Mouse (Mus musculus) thymus, adult 2 months (tissue): ENCODE results near the gene Atg9b. TPM values are rescaled to one million over a fixed set of nuclear protein-coding genes. Genes with fewer than 3 reads are reported as not detected.

ENCODE experiments used
- DNase-seq: peaks from one replicate; pipeline ENCODE4 v3.0.0; 2021
- H3K27ac ChIP-seq: fragments of 200-500 bp; 2 replicates; pipeline ENCODE4 v1.5.1; 2012; ENCODE audit warnings: low read length, control low read depth; ENCODE audit not compliant: control insufficient read depth, insufficient read depth
- H3K27me3 ChIP-seq: fragments of 200-500 bp; 2 replicates; pipeline ENCODE4 v1.6.1; 2012; ENCODE audit warnings: mild to moderate bottlenecking, low read length, moderate library complexity, mixed read lengths; ENCODE audit not compliant: control insufficient read depth, insufficient read depth
- H3K36me3 ChIP-seq: fragments of 200-500 bp; 2 replicates; pipeline ENCODE4 v1.6.1; 2012; ENCODE audit warnings: mild to moderate bottlenecking, low read length, moderate library complexity; ENCODE audit not compliant: control insufficient read depth, insufficient read depth
- H3K4me1 ChIP-seq: fragments of 200-500 bp; replicated peaks from 2 replicates; pipeline ENCODE4 v1.6.1; 2012; ENCODE audit warnings: low read length; ENCODE audit not compliant: control insufficient read depth, insufficient read depth
- H3K4me3 ChIP-seq: fragments of 200-500 bp; 2 replicates; pipeline ENCODE4 v1.5.1; 2012; ENCODE audit warnings: mild to moderate bottlenecking, low read length, control low read depth, moderate library complexity; ENCODE audit not compliant: control insufficient read depth, insufficient read depth
- CTCF ChIP-seq: fragments of 200-500 bp; IDR thresholded peaks from 2 replicates; pipeline ENCODE4 v1.5.1; 2012; ENCODE audit warnings: mild to moderate bottlenecking, control low read depth, low read length, moderate library complexity, borderline replicate concordance; ENCODE audit not compliant: control insufficient read depth, poor library complexity, insufficient read depth; ENCODE audit errors: extremely low read depth
- POLR2A ChIP-seq: fragments of 200-500 bp; IDR thresholded peaks from 2 replicates; pipeline ENCODE4 v1.6.1; 2012; ENCODE audit warnings: mild to moderate bottlenecking, low read length, control low read depth, moderate library complexity; ENCODE audit not compliant: control insufficient read depth, poor library complexity, insufficient read depth; ENCODE audit errors: extremely low read depth
- WGBS: fragments of 180-500 bp; shearing (Covaris S2); methylation state at CpG from one replicate; pipeline ENCODE4 v1.1.7; 2018; 5-methylcytosine and 5-hydroxymethylcytosine counted together
- polyA plus RNA-seq: library from polyadenylated mRNA; depleted of rRNA; stranded (reverse); fragments of >200 nt; gene quantifications from 2 replicates; pipeline ENCODE4 v1.2.3, GENCODE M21; 2012; rRNA removed

Atg9b gene
- polyA plus RNA-seq, result 6.8 and 8.1 TPM in 2 replicates

DNA sequence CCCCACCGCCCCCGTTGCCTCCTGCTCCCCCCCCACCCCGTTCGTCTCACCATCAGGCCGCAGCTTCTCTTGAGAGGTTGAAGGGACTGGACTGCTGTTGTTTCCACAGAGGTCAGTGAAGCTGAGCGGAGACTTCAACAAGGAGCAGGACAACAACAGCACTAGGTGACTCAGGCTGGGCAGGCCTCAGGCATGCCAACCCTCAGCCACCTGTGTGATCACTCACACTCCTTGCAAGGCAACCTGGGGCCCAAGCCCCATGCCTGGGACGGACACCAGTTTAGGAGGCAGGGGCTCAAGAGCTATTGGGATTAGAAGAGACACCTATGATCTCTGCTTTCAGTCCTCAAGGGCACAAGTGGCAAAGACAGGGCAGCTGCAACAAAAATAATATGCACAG is at the start of gene Atg9b:
Gene Atg9b, minus strand, starts transcription at position 280 of the 400 bp plus-strand sequence.
- H3K27me3 ChIP-seq, result no peaks in the 10 kb centered on the region
- no peak within 1 kb of the TSS for H3K4me3 ChIP-seq
- H3K36me3 ChIP-seq, result no peaks in the 10 kb centered on the region
- peaks cover 28% of the 10 kb centered on the region for H3K4me1 ChIP-seq
- 97% methylated on average over 7 of the region's 7 CpGs for WGBS
- H3K27ac ChIP-seq, result no peak within 1 kb of the TSS
- TF ChIP-seq CTCF, result no peak
- TF ChIP-seq POLR2A, result no peak
- no peak for DNase-seq

DNA sequence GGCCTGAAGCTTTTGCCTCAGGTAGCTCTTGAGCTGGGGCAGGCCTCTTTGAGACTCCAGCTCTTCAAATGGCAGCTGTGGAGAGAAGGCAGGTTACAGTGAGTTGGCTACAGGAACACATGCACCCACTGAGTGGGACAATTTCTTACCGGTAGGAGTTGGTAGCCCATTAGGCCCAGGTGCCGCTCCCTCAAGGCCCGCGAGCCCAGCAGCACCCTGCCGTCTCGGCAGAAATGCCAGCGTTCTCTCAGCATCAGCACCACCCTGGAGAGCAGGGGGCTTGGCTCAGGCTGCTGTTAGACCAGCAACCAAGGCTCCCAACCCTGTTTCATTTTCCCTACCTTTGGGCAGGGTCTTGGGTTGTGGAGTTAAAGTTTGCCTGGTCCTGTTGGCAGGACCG is 49.2 kb upstream of the Atg9b start:
- TF ChIP-seq CTCF, result no peak
- TF ChIP-seq POLR2A, result no peak
- Histone ChIP-seq H3K36me3 (peaks cover 24% of the 10 kb centered on the region), H3K27ac (no peak overlapping the region), H3K4me1 (peaks cover 36% of the 10 kb centered on the region), H3K27me3 (no peaks in the 10 kb centered on the region), H3K4me3 (no peak overlapping the region)
- WGBS, result 91% methylated on average over 8 of the region's 8 CpGs
- DNase-seq, result no peak

DNA sequence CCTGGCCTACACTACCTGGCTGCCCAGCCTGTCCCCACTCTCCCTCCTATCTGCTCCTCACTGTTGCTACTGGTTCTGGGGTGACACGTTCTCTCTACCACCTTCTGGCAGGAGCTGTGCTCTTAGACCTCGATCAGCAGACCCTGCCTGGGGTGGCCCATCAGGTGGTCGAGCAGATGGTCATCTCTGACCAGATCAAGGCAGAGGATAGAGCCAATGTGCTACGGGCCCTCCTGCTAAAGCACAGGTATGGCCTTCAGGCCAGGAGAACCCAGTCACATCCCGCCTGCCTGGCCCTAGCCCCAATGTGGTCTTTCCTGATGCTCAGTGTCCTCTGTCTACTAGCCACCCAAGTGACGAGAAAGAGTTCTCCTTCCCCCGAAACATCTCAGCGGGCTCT is 42.0 kb upstream of the Atg9b start:
- no peak for DNase-seq
- 98% methylated on average over 8 of the region's 8 CpGs for WGBS
- H3K36me3 ChIP-seq, result peaks cover 72% of the 10 kb centered on the region
- no peak for TF ChIP-seq CTCF
- no peak for TF ChIP-seq POLR2A
- no peaks in the 10 kb centered on the region for H3K4me1 ChIP-seq
- no peaks in the 10 kb centered on the region for H3K27me3 ChIP-seq
- no peak overlapping the region for H3K27ac ChIP-seq
- H3K4me3 ChIP-seq, result no peak overlapping the region

DNA sequence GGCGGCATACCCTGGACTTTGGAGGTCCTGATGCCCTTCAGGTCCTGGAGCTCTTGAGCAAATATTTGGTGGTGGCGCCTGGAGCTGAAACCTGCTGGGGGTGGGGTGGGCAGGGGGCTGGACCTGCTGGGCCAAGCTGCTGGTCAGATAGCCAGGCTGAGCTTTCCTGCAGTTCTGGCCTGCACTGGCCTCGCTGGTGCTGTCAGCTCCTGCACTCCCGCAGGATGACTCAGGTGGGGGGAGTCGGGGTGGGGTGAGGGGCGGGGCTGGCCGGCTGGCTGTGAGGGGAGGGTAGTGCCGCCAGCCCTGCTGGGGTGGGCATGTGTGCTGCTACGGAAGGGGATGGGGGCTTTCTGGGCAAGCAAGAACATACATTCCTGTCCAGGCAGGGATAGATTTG is 36.7 kb upstream of the Atg9b start:
- no peak overlapping the region for H3K27ac ChIP-seq
- peaks cover 35% of the 10 kb centered on the region for H3K36me3 ChIP-seq
- TF ChIP-seq POLR2A (no peak), CTCF (no peak)
- H3K4me1 ChIP-seq, result peaks cover 22% of the 10 kb centered on the region
- no peak overlapping the region for H3K4me3 ChIP-seq
- H3K27me3 ChIP-seq, result no peaks in the 10 kb centered on the region
- 84% methylated on average over 9 of the region's 9 CpGs for WGBS
- DNase-seq, result no peak

DNA sequence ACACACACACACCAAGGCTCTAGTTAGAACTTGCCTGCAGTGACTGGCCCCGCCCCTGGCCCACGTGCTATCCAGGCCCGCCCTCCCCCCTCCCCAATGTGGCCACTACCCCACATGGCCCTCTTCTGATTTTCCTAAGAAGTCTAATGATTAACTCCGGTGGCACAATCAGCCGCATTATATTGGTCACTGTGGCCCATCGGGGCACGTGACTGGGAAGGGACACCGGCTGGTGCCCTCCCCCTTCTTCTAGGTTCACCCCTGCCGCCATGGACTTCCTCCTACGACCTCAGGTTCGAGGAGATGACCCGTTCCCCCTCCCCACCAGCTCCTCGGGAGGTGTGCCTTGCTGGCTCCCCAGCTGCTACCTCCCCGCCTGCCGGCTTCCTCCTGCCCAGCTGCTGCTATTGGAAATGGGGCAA is 36.0 kb upstream of the Atg9b start:
- Histone ChIP-seq H3K4me1 (peaks cover 24% of the 10 kb centered on the region), H3K36me3 (peaks cover 29% of the 10 kb centered on the region), H3K27me3 (no peaks in the 10 kb centered on the region), H3K27ac (no peak overlapping the region), H3K4me3 (no peak overlapping the region)
- no peak for TF ChIP-seq POLR2A
- no peak for TF ChIP-seq CTCF
- DNase-seq, result no peak
- 77% methylated on average over 15 of the region's 15 CpGs for WGBS

DNA sequence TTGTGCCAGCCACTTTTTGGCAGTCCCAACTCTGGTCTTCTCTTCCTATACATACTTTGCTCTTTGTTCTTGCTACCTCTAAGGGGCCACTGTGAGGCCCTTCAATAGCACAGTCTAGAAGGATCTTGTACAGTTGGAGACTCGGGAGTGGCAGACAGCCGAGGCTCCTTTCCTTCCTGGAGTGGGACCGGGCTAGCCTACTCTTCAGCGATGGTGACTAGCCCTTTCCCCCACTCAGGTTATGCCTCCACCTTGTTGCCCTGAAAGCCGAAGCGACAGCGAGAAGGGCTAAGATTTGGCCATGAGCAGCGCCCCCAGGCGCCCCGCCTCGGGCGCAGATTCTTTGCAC is 35.3 kb upstream of the Atg9b start:
- no peak overlapping the region for H3K27ac ChIP-seq
- no peak overlapping the region for H3K4me3 ChIP-seq
- TF ChIP-seq POLR2A (no peak), CTCF (no peak)
- no peaks in the 10 kb centered on the region for H3K27me3 ChIP-seq
- peaks cover 22% of the 10 kb centered on the region for H3K36me3 ChIP-seq
- DNase-seq, result no peak
- H3K4me1 ChIP-seq, result peaks cover 28% of the 10 kb centered on the region
- WGBS, result 91% methylated on average over 12 of the region's 12 CpGs

DNA sequence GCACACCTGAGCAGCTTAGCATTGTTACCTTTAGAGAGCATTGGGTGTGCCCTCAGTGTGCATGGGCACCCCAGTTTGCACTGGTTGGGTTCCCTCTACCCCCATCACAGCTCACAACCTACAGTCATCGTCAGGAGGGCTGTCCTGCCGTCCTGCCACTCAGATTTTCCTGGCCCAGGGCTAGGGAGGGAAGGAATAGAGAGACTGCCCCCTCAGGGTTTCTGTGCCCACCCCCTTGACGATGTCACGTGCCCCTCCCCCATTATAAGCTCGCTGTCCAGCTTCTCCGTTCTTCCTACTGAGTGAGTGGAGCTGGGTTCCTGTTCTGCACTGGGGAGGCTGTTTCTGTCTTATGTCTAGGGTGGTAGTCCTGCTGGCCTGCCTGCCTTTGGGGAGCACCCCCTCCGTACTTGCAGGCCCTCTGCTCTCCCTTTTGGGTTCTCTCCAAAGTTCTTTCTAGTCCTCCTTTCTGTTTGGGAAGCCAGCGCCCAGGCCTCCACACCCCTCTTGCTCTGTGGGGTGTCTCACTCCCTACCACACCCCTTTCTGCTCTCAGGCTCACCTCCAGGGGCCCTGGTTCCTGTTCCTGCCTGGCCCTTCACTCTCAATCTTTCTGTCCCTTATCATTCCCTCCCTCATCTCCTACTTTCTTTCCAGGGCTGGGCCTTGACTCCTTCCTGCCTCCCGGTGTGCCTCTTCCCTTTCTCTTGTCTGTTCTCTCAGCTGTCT is 34.8 kb upstream of the Atg9b start:
- Histone ChIP-seq H3K27me3 (no peaks in the 10 kb centered on the region), H3K27ac (no peak overlapping the region), H3K36me3 (peaks cover 17% of the 10 kb centered on the region), H3K4me1 (peaks cover 28% of the 10 kb centered on the region), H3K4me3 (no peak overlapping the region)
- no peak for DNase-seq
- no peak for TF ChIP-seq POLR2A
- no peak for TF ChIP-seq CTCF
- WGBS, result 66% methylated on average over 9 of the region's 9 CpGs

DNA sequence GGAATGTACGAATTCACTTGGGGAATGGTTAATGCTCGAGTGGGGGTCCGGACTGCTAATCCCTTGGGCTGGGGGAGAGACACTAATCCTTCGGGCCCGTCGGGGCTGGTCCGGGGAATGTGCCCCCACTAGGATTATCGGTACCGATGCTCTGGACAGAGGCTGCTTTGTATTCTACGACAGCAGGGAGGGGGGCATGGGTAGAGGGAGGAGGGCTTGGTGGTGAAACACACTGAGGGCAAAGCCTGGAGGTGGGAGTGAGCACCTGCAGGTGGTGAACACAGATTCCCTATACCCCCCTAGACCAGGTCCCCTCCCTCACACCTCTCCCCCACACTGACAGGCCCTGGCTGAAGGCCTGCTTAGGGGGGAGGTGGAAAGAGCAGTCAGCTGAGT is 34.1 kb upstream of the Atg9b start:
- TF ChIP-seq POLR2A, result no peak
- TF ChIP-seq CTCF, result no peak
- DNase-seq, result peak; percentile 31
- Histone ChIP-seq H3K4me3 (peak overlapping the region; percentile 72), H3K4me1 (peaks cover 28% of the 10 kb centered on the region), H3K27ac (no peak overlapping the region), H3K27me3 (no peaks in the 10 kb centered on the region), H3K36me3 (peaks cover 11% of the 10 kb centered on the region)
- 18% methylated on average over 10 of the region's 10 CpGs for WGBS
